Comparison of ENCODE assay signal across 25 mouse cellular contexts in the genomic region with DNA sequence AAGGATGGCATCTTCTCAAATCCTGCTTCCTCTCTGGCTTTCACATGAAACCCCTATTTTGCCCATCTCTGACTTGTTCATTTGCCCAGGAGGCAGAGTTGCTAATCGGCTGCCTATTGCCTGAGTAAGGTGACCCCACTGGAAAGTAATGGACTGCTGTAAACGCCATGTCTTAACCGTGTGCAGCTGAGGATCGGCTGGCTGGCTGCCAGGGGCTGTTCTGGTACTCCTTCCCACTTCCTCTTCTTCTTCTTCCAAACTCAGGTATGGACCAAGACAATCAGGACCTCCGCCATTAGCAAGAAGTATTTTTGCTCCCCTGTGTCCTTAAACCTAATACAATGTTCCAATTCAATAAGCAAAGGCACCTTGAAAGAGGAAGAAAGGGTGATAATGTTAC.
A peak's percentile ranks its signal among the peaks of the same experiment; 100 is the strongest.
DNase-seq lines count a peak whose midpoint lies in the region; ATAC-seq and TF ChIP-seq lines count a peak whose summit lies in the region.
"Had no signal": no experiment of that assay in that cellular context is flagged by ENCODE, and none has a peak within 500 bp of the region (broad histone marks: within the 10 kb centered on the region; RNA-seq: fewer than 3 reads in every experiment).

No protein-coding gene starts in this region.

- H3K27me3 ChIP-seq in cerebellum, adult 2 months (ENCODE audit: control insufficient read depth, insufficient read depth, low read length): no peaks in the 10 kb centered on the region
- H3K27me3 ChIP-seq in heart, adult 2 months (ENCODE audit: control insufficient read depth, insufficient read depth, low read length): no peaks in the 10 kb centered on the region
- no peaks in the 10 kb centered on the region for H3K27me3 ChIP-seq in forebrain, embryonic 16.5 days (replicated peaks; ENCODE audit: control insufficient read depth, insufficient read depth, low read length)
- H3K27me3 ChIP-seq: forebrain, embryonic 13.5 days; heart, embryonic 12.5 days; heart, embryonic 15.5 days; hindbrain, embryonic 13.5 days; intestine, embryonic 15.5 days had no signal

- no peak overlapping the region for H3K9ac ChIP-seq in heart, adult 2 months (ENCODE audit: low read depth, low read length)
- no peak overlapping the region for H3K9ac ChIP-seq in forebrain, embryonic 16.5 days (replicated peaks; ENCODE audit: low read depth, low read length)
- H3K9ac ChIP-seq: forebrain, embryonic 13.5 days; forebrain, postnatal 0 days; heart, embryonic 12.5 days; heart, embryonic 15.5 days; hindbrain, embryonic 13.5 days; intestine, embryonic 15.5 days had no signal

- no peak overlapping the region for H3K4me3 ChIP-seq in cerebellum, adult 2 months (replicated peaks; ENCODE audit: insufficient read depth, low read depth, low read length)
- H3K4me3 ChIP-seq in heart, adult 2 months: no peak overlapping the region
- no peak overlapping the region for H3K4me3 ChIP-seq in forebrain, embryonic 16.5 days (replicated peaks; ENCODE audit: low read length)
- H3K4me3 ChIP-seq: forebrain, embryonic 10.5 days; forebrain, embryonic 13.5 days; gastrocnemius, adult 2 months; heart, embryonic 12.5 days; heart, embryonic 15.5 days; hindbrain, embryonic 10.5 days; hindbrain, embryonic 13.5 days; intestine, embryonic 15.5 days had no signal

- no peaks in the 10 kb centered on the region for H3K36me3 ChIP-seq in heart, adult 2 months (ENCODE audit: control insufficient read depth, insufficient read depth, low read length)
- no peaks in the 10 kb centered on the region for H3K36me3 ChIP-seq in forebrain, embryonic 16.5 days (ENCODE audit: control insufficient read depth, insufficient read depth)
- H3K36me3 ChIP-seq: forebrain, embryonic 10.5 days; heart, embryonic 12.5 days; heart, embryonic 15.5 days; hindbrain, embryonic 10.5 days; hindbrain, embryonic 13.5 days; intestine, embryonic 15.5 days had no signal

- TF ChIP-seq POLR2A in cerebellum, adult 2 months (IDR thresholded peaks at IDR 0.05; ENCODE audit: borderline replicate concordance, insufficient read depth, low read length): no peak
- no peak for TF ChIP-seq POLR2A in heart, adult 2 months (IDR thresholded peaks at IDR 0.05; ENCODE audit: insufficient read depth, low read depth, low read length)

- intact Hi-C loops in heart, adult 2 months (cut with DNase I): no loop called here

- no peaks in the 10 kb centered on the region for H3K9me3 ChIP-seq in forebrain, embryonic 16.5 days (ENCODE audit: control insufficient read depth, low read length)
- H3K9me3 ChIP-seq: forebrain, embryonic 10.5 days; forebrain, embryonic 13.5 days; heart, embryonic 12.5 days; heart, embryonic 15.5 days; hindbrain, embryonic 10.5 days; hindbrain, embryonic 13.5 days; intestine, embryonic 15.5 days had no signal

- no peak for TF ChIP-seq CTCF in cerebellum, adult 2 months (IDR thresholded peaks at IDR 0.05; ENCODE audit: borderline replicate concordance, insufficient read depth, low read depth, low read length)
- TF ChIP-seq CTCF in heart, adult 2 months (IDR thresholded peaks at IDR 0.05): no peak

- H3K4me2 ChIP-seq in forebrain, embryonic 16.5 days (ENCODE audit: low read length): no peak overlapping the region
- H3K4me2 ChIP-seq: forebrain, embryonic 13.5 days; heart, embryonic 12.5 days; heart, embryonic 15.5 days; hindbrain, embryonic 13.5 days; intestine, embryonic 15.5 days had no signal

- no peaks in the 10 kb centered on the region for H3K4me1 ChIP-seq in cerebellum, adult 2 months (ENCODE audit: control insufficient read depth, insufficient read depth, low read length)
- H3K4me1 ChIP-seq in heart, adult 2 months (ENCODE audit: control insufficient read depth, insufficient read depth, low read length): no peaks in the 10 kb centered on the region
- H3K4me1 ChIP-seq in forebrain, embryonic 16.5 days (replicated peaks; ENCODE audit: control insufficient read depth, insufficient read depth, low read length): peaks cover 13% of the 10 kb centered on the region
- H3K4me1 ChIP-seq: forebrain, embryonic 10.5 days; heart, embryonic 15.5 days; hindbrain, embryonic 10.5 days; intestine, embryonic 15.5 days had no signal

- no peak overlapping the region for H3K27ac ChIP-seq in cerebellum, adult 2 months (ENCODE audit: insufficient read depth, low read length)
- H3K27ac ChIP-seq in heart, adult 2 months: no peak overlapping the region
- H3K27ac ChIP-seq in forebrain, embryonic 16.5 days (ENCODE audit: low read length): no peak overlapping the region
- H3K27ac ChIP-seq: forebrain, embryonic 10.5 days; forebrain, embryonic 13.5 days; gastrocnemius, adult 2 months; heart, embryonic 15.5 days; hindbrain, embryonic 10.5 days; hindbrain, embryonic 13.5 days; intestine, embryonic 15.5 days had no signal

- 53% methylated on average over 5 of the region's 5 CpGs for whole genome bisulfite sequencing in cerebellum, adult 2 months
- 80% methylated on average over 5 of the region's 5 CpGs for WGBS in heart, adult 2 months
- 76% methylated on average over 5 of the region's 5 CpGs for WGBS in forebrain, embryonic 16.5 days

- peak; percentile 15 for DNase-seq in cerebellum, adult 11-12 months
- DNase-seq in cerebellum, postnatal 4 days (ENCODE audit: low spot score in 2 of 2): no peak
- DNase-seq in cerebellum, adult 9-10 months: peak; percentile 35
- DNase-seq in cerebellum, adult 2 months: no peak
- DNase-seq in cerebellum, adult 9-11 months: peak; percentile 16
- peak; percentile 32 to 44 for DNase-seq in cerebellum, postnatal 25 days
- DNase-seq in heart, adult 2 months: no peak
- DNase-seq: adrenal gland, postnatal 10 days; adrenal gland, postnatal 36 days; forebrain, postnatal 0 days; gastrocnemius, adult 2 months; gastrocnemius, postnatal 14 days; heart, adult 11 months; heart, postnatal 10 days; heart, postnatal 36 days; kidney, adult 11 months had no signal

- no peaks in the 10 kb centered on the region for H3K79me2 ChIP-seq in heart, adult 2 months (replicated peaks; ENCODE audit: control insufficient read depth, insufficient read depth, low read length)

- no peak for ATAC-seq in forebrain, embryonic 16.5 days
- ATAC-seq: forebrain, embryonic 13.5 days; forebrain, postnatal 0 days; hindbrain, embryonic 16.5 days; intestine, embryonic 15.5 days had no signal

- no peak for TF ChIP-seq EP300 in heart, adult 2 months (IDR thresholded peaks at IDR 0.05; ENCODE audit: insufficient read depth, low read depth, low read length)

Comparison
In these comparisons a context has a peak if more than half of its experiments do, and no peak if none do; other contexts are left out.
1. DNase-seq: peak in cerebellum, adult 11-12 months (single experiment), cerebellum, adult 9-10 months (single experiment), cerebellum, adult 9-11 months (single experiment) and cerebellum, postnatal 25 days (2 of 2); none in cerebellum, postnatal 4 days (0 of 2), cerebellum, adult 2 months (0 of 2) and heart, adult 2 months (0 of 2).